Mouse (Mus musculus) limb, embryonic 14.5 days (tissue): ENCODE results near the gene Tnfrsf9. TPM values are rescaled to one million over a fixed set of nuclear protein-coding genes. Genes with fewer than 3 reads are reported as not detected.

Source experiments
- ATAC-seq: fragments of 200-750 bp; cut with Nextera tagmentation; 2 replicates; pipeline ENCODE4 v1.8.0; 2017; ENCODE audit warnings: low read depth, moderate number of reproducible peaks, moderate TSS enrichment; ENCODE audit not compliant: low FRiP score
- DNase-seq: peaks from one replicate; pipeline ENCODE4 v3.0.0-alpha.2; 2015; ENCODE audit warnings: low spot score
- H3K27ac ChIP-seq: fragments of 300-500 bp; sonication (generic); replicated peaks from 2 replicates; pipeline ENCODE4 v1.5.1; 2014; ENCODE audit warnings: low read depth, mild to moderate bottlenecking, low read length, moderate library complexity, mixed read lengths
- H3K27me3 ChIP-seq: fragments of 300-500 bp; sonication (generic); 2 replicates; pipeline ENCODE4 v1.6.1; 2014; ENCODE audit warnings: low read length, mixed read lengths; ENCODE audit not compliant: control insufficient read depth, insufficient read depth
- H3K36me3 ChIP-seq: fragments of 300-500 bp; sonication (generic); 2 replicates; pipeline ENCODE4 v1.6.1; 2014; ENCODE audit warnings: mild to moderate bottlenecking, low read length, moderate library complexity, mixed read lengths; ENCODE audit not compliant: control insufficient read depth, insufficient read depth
- H3K4me1 ChIP-seq: fragments of 300-500 bp; sonication (generic); 2 replicates; pipeline ENCODE4 v1.6.1; 2014; ENCODE audit warnings: antibody characterized with exemption, low read length, mixed read lengths; ENCODE audit not compliant: control insufficient read depth, insufficient read depth
- H3K4me2 ChIP-seq: fragments of 300-500 bp; sonication (generic); replicated peaks from 2 replicates; pipeline ENCODE4 v1.6.1; 2014; ENCODE audit warnings: low read depth, mild to moderate bottlenecking, low read length, moderate library complexity; ENCODE audit not compliant: severe bottlenecking
- H3K4me3 ChIP-seq: fragments of 300-500 bp; sonication (generic); replicated peaks from 2 replicates; pipeline ENCODE4 v1.5.1; 2014; ENCODE audit warnings: low read length
- H3K9ac ChIP-seq: fragments of 300-500 bp; sonication (generic); 2 replicates; pipeline ENCODE4 v1.6.1; 2014; ENCODE audit warnings: mild to moderate bottlenecking, low read depth, low read length, moderate library complexity; ENCODE audit not compliant: severe bottlenecking
- H3K9me3 ChIP-seq: fragments of 300-500 bp; sonication (generic); 2 replicates; pipeline ENCODE4 v1.6.1; 2016; ENCODE audit warnings: low read length; ENCODE audit not compliant: control insufficient read depth
- POLR2A ChIP-seq: fragments of 200-500 bp; IDR thresholded peaks from 2 replicates; pipeline ENCODE4 v1.8.0; 2012; ENCODE audit warnings: inconsistent platforms, mild to moderate bottlenecking, moderate library complexity, borderline replicate concordance; ENCODE audit not compliant: insufficient read depth, insufficient read length; ENCODE audit errors: extremely low read depth
- WGBS: fragments of 180-500 bp; shearing (Covaris S2); extraction: QIAGEN DNeasy Blood & Tissue Kit; methylation state at CpG from one replicate; pipeline ENCODE4 v1.1.7; 2014; 5-methylcytosine and 5-hydroxymethylcytosine counted together
- polyA plus RNA-seq, 2 experiments: library from polyadenylated mRNA; depleted of rRNA in 1 of 2; stranded (reverse) in 1 of 2; unstranded in 1 of 2; fragments of >200 nt; fragmentation: Nextera tagmentation in 1 of 2; extraction: Ambion mirVana in 1 of 2; gene quantifications; 2 replicates each; pipeline versions ENCODE4 v1.2.1 to v1.2.3; 2012 to 2014

Gene Tnfrsf9
- polyA plus RNA-seq, 2 experiments = 0.08 to 0.80 TPM

GRCm38 (mm10) chr4:150924308-150924707, 9.9 kb downstream of the Tnfrsf9 start:
- no peaks in the 10 kb centered on the region for H3K27me3 ChIP-seq
- no peaks in the 10 kb centered on the region for H3K36me3 ChIP-seq
- DNase-seq = no peak

GRCm38 (mm10) chr4:150924936-150925335, 10.6 kb downstream of the Tnfrsf9 start:
- Histone ChIP-seq H3K27me3 (no peaks in the 10 kb centered on the region), H3K4me3 (no peak overlapping the region), H3K4me2 (no peak overlapping the region), H3K4me1 (no peaks in the 10 kb centered on the region), H3K27ac (no peak overlapping the region), H3K36me3 (no peaks in the 10 kb centered on the region), H3K9me3 (no peaks in the 10 kb centered on the region), H3K9ac (no peak overlapping the region)
- 84% methylated on average over 6 of the region's 6 CpGs for WGBS
- TF ChIP-seq POLR2A = no peak
- DNase-seq = no peak
- ATAC-seq = no peak

More at GRCm38 (mm10) chr4:150924308-150924707, 9.9 kb downstream of the Tnfrsf9 start:
- no peak for TF ChIP-seq POLR2A
- no peak for ATAC-seq
- H3K9ac ChIP-seq = no peak overlapping the region
- H3K4me1 ChIP-seq = no peaks in the 10 kb centered on the region
- no peak overlapping the region for H3K4me3 ChIP-seq
- no peak overlapping the region for H3K27ac ChIP-seq
- no peak overlapping the region for H3K4me2 ChIP-seq
- 84% methylated on average over 13 of the region's 13 CpGs for WGBS
- H3K9me3 ChIP-seq = no peaks in the 10 kb centered on the region

- Histone ChIP-seq H3K4me3 (no peak overlapping the region), H3K36me3 (no peaks in the 10 kb centered on the region), H3K27ac (no peak overlapping the region), H3K9me3 (no peaks in the 10 kb centered on the region), H3K27me3 (no peaks in the 10 kb centered on the region), H3K9ac (no peak overlapping the region), H3K4me1 (no peaks in the 10 kb centered on the region), H3K4me2 (no peak overlapping the region)
- TF ChIP-seq POLR2A = no peak
- DNase-seq (no peak), ATAC-seq (no peak)
- 52% methylated on average over 5 of the region's 5 CpGs for WGBS
Measured at GRCm38 (mm10) chr4:150925923-150926322, 11.6 kb downstream of the Tnfrsf9 start.

- Histone ChIP-seq H3K9me3 (no peaks in the 10 kb centered on the region), H3K9ac (no peak overlapping the region), H3K36me3 (no peaks in the 10 kb centered on the region), H3K4me2 (no peak overlapping the region), H3K4me3 (no peak overlapping the region), H3K4me1 (no peaks in the 10 kb centered on the region), H3K27me3 (no peaks in the 10 kb centered on the region), H3K27ac (no peak overlapping the region)
- WGBS = 52% methylated on average over 13 of the region's 14 CpGs
- DNase-seq (no peak), ATAC-seq (no peak)
- no peak for TF ChIP-seq POLR2A
Measured at GRCm38 (mm10) chr4:150926924-150927705, 12.8 kb downstream of the Tnfrsf9 start.

DNA sequence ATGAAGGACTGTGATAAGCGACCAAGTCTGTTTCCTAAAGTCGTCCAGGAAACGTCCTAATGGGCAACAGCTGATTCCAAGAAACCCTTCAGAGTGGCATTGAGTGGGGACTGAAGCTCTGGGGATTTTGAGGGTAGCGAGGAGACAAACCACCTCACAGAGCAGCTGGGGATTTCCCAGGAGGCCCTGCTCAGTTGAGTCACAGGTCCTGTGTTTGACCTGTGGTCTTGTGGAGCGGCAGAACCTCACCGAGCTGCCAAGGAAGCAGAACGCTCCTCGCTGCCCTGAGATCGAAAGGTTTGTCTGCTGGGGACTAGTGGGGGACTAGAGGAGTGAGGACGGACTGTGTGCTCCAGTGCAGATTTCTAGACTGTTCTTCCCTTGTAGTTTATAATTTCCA, 13.4 kb downstream of the Tnfrsf9 start:
- H3K4me1 ChIP-seq = no peaks in the 10 kb centered on the region
- no peaks in the 10 kb centered on the region for H3K9me3 ChIP-seq
- no peak for DNase-seq
- no peak for TF ChIP-seq POLR2A
- no peak overlapping the region for H3K4me3 ChIP-seq
- no peak overlapping the region for H3K9ac ChIP-seq
- H3K4me2 ChIP-seq = no peak overlapping the region
- ATAC-seq = no peak
- H3K27ac ChIP-seq = no peak overlapping the region
- H3K27me3 ChIP-seq = no peaks in the 10 kb centered on the region
- no peaks in the 10 kb centered on the region for H3K36me3 ChIP-seq
- WGBS = 64% methylated on average over 10 of the region's 10 CpGs
